Mouse (Mus musculus): ENCODE measurements at regions not wholly inside any gene's neighbourhood (a gene's known extent, or its start where the extent isn't known, plus 50 kb on each side); places are given as distances from the start of the nearest gene placed in this dataset.

GRCm38 (mm10) chr16:69800955-69801598, 62.5 kb downstream of the Speer2 start:
- no peak for DNase-seq (ENCODE audit: low read depth)

GRCm38 (mm10) chr16:69796299-69796698, 67.2 kb downstream of the Speer2 start:
- DNase-seq (ENCODE audit: low read depth), result peak; percentile 1

GRCm38 (mm10) chr16:69790671-69791070, 72.9 kb downstream of the Speer2 start:
- no peak for DNase-seq (ENCODE audit: low read depth)

- no peak for DNase-seq (ENCODE audit: low read depth)
Measured at GRCm38 (mm10) chr16:69770768-69771167, 92.8 kb downstream of the Speer2 start.
